Mouse (Mus musculus) thymus, postnatal 4 days (tissue): ENCODE results near the gene Nodal.

Experiments used
- DNase-seq: peaks from one replicate; pipeline ENCODE4 v3.0.0; 2021

Nodal gene

DNA sequence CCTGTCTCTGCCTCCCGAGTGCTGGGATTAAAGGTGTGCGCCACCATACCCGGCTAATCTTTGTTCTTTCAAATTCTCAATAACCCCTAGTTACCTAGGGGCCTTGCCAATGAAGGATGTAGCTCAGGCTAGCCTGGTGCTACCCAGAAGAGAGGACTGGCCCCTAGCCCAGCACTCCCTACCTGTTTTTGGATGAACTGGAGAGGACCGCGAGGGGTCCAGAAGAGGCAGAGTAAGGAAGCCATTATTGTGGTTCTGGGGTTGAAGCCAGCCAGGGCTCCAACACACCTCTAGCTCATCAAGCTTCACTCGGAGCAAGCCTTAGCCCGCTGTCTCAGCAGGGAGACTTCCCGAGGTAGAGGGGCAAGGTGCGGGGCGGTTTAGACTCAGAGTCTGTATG is at the start of gene Nodal:
TSS of gene Nodal (plus strand) at position 301 of the 400 bp plus-strand sequence.
- DNase-seq: no peak

GRCm38 (mm10) chr10:61369755-61370154 is 48.0 kb upstream of the Nodal start:
- DNase-seq: no peak

DNA sequence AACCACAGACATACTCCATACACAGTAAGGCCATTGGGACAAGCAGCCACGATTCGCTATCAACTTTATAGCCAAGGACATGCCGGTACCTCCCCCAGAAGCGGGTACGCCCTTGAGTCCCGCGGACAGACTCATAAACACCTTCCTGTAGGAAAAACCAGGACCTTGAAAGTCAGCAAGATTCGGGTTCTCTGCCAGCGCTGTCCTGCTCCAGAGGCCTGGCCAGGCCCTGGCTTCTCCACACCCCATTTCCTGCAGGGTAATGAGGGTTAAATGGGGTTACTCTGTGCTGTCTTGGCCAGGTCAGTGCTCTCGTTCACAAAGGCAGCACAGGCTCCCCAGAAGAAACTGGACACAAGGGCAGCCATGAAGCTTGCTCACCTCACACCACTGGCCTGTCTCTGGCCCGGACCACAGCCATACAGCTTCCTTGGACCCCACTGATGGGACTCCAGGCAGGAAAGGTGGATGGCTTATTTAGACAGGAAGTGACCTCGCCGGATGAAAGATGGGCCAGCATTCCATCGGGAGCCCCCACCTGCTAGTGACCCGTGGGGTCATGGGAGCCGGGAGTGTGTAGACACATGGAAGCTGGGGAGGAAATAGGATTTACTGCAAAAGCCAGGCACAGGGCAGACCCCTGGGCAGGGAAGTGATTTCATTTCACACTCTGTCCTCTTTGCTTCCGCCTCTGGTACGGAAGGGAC is 47.3 kb upstream of the Nodal start:
- DNase-seq: no peak

DNA sequence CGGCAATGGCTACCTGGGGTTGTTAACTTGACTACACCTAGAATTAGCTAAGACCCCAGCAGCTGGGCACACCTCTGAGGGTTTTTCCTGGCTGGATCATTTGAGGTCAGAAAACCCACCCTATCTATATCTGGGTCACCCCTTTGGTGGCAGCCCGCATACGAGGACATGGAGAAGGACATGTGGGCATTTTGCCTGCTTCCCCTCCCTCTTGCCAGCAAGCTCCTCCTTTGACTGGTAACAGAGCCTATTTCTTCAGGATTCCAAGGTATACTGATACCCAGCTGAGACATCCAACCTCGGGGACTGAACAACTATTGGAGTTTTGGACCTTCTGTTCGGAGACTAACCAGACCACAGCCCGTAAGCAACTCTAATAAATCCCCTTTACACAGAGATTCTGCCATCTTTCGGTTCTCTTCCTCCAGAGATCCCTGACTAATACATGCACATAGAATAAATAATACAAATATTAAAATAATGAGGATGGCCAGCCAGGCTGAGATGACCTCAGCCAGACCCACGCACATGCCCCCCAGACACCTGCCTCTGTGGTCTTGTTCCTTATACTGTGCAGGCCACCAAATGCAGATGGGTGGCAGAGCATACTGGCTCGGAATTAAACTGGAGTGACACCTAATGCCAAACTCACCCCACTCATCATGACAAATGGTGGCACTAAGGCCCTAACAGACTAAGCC is 45.7 kb upstream of the Nodal start:
- DNase-seq: no peak

DNA sequence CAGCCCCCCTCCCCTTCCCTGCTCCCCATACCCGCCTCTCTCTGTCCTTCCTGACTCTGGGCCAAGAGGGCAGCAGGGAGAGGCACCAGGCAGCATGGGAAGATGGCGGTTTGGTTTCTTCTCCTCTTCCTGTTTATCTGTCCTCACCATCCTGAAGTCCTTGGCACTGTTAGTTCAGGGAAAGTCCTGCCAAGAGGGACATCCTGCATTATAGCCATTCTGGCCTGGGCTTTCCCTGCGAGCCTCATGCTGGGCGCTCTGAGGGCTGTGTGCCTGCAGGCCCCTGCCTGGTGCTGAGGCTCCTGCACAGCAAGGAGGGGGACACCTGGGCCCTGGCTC is 45.2 kb upstream of the Nodal start:
- DNase-seq: no peak

- DNase-seq: peak; percentile 21
Measured at GRCm38 (mm10) chr10:61374076-61374475, 43.7 kb upstream of the Nodal start.

- DNase-seq: no peak
Measured at GRCm38 (mm10) chr10:61374771-61375481, 42.8 kb upstream of the Nodal start.

DNA sequence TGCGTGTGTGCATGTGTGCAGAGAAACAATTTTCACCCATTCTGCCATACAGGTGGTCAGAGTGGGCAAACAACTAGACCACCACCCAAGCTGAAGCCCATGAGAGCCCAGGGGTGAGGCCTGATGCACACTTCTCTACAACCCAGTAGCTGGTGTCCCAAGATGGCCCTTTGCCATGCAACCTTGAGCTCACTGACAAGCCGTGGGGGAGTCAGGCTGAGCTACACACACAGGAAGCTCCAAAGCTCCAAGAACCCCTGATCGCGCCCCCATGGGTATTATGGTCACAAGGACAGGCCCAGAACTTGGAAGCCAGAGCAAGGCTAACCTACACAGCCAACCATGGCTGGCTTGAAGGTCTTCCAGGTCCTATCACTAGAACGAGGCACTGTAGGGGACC is 39.7 kb upstream of the Nodal start:
- no peak for DNase-seq

DNA sequence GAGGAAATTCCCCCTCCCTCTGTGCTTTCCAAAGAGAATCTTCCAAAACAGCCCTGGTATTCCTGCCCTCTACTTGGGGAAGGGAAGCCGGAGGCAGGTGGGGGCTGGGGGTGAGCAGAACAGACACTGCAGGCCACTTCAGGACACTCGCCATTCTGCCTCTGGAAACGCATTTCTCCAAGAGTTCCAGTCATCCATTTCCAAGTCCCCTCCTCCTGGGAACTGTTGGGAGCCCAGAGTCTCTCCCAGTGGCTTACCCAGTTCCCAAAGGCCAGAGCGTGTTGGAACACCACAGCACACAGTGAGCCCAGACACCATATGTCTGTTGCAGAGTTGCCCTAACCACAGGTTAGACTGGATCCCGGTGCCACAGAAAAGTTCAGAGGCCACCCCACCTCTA is 39.1 kb upstream of the Nodal start:
- DNase-seq: no peak

GRCm38 (mm10) chr10:61379340-61380040 is 38.3 kb upstream of the Nodal start:
- no peak for DNase-seq

- no peak for DNase-seq
Measured at GRCm38 (mm10) chr10:61380186-61380585, 37.6 kb upstream of the Nodal start.

GRCm38 (mm10) chr10:61381823-61382222 is 35.9 kb upstream of the Nodal start:
- DNase-seq: no peak

GRCm38 (mm10) chr10:61382281-61382731 is 35.5 kb upstream of the Nodal start:
- no peak for DNase-seq

- peak; percentile 40 for DNase-seq
Measured at GRCm38 (mm10) chr10:61383021-61383714, 34.6 kb upstream of the Nodal start, which contains the start of gene Pald1. Pald1 (minus strand) TSS chr10:61383530.

- DNase-seq: no peak
Measured at GRCm38 (mm10) chr10:61383715-61384047, 34.1 kb upstream of the Nodal start.

- no peak for DNase-seq
Measured at GRCm38 (mm10) chr10:61385174-61385573, 32.6 kb upstream of the Nodal start.

- DNase-seq: no peak
Measured at GRCm38 (mm10) chr10:61386284-61386683, 31.5 kb upstream of the Nodal start.

GRCm38 (mm10) chr10:61389020-61389419 is 28.8 kb upstream of the Nodal start:
- no peak for DNase-seq

- DNase-seq: no peak
Measured at GRCm38 (mm10) chr10:61390148-61390547, 27.6 kb upstream of the Nodal start.

DNA sequence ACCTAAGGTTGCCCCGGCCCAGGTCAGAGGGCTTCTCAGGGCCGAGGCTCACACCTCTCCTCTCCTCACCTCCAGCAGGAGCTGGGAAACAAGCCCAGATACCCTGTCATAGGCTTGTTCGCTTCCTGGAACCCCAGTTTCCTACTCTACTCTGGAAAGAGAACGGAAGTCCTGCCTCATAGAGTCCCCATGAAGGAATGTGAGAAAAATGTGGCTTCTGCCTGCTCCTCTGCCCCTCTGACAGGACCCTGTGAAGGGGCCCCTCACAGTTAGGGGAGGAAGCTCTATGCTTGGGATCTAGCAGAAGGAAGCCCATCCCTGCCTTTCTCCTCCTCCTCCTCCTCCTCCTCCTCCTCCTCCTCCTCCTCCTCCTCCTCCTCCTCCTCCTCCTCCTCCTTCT is 25.2 kb upstream of the Nodal start:
- no peak for DNase-seq

GRCm38 (mm10) chr10:61394476-61395136 is 23.2 kb upstream of the Nodal start:
- DNase-seq: no peak

DNA sequence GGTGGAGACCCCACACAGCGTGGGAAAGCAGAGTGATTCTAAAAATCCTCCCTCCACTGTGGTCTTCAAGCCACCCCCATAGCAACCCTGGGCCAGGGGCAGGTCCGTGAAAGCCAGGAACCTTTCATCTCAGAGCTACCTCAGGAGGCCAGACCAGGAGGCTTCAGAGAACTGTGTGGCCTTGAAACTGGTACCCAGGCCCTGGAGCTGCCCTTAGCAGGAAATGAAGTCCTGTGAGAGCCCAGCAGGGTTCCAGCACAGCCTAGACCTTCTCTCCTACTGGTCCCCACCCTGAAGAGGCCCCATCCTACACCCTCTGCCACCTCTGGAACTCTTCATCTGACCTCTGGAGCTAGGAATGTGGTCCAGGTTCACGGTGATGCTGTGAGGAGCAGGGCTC is 19.6 kb upstream of the Nodal start:
- no peak for DNase-seq
